Mouse (Mus musculus) megakaryocyte, embryonic 14.5 days (primary cell): Measurements from ENCODE around the gene Bag2.

Experiments
- FLI1 ChIP-seq: IDR thresholded peaks from 2 replicates; pipeline ENCODE4 v1.6.1; 2012; ENCODE audit warnings: low read length, inconsistent platforms, mixed read lengths
- GATA1 ChIP-seq: IDR thresholded peaks from 3 replicates; pipeline ENCODE4 v1.6.1; 2012; ENCODE audit warnings: mixed read lengths, low read length, inconsistent platforms, borderline replicate concordance

- TF ChIP-seq GATA1 (no peak), FLI1 (no peak)
Observed at GRCm38 (mm10) chr1:33765468-33766080, 8.0 kb upstream of the Bag2 start.
